Mouse (Mus musculus) intestine, embryonic 16.5 days (tissue): ENCODE measurements around the gene Camk2g. TPM values are rescaled to one million over a fixed set of nuclear protein-coding genes. Genes with fewer than 3 reads are reported as not detected.

Source experiments
- ATAC-seq: fragments of 200-750 bp; cut with Nextera tagmentation; 2 replicates; pipeline ENCODE4 v1.8.0; 2017; ENCODE audit warnings: moderate TSS enrichment, moderate library complexity
- H3K27ac ChIP-seq: fragments of 300-500 bp; sonication (generic); 2 replicates; pipeline ENCODE4 v1.5.1; 2014; ENCODE audit warnings: mild to moderate bottlenecking, low read length
- H3K27me3 ChIP-seq: fragments of 300-500 bp; sonication (generic); replicated peaks from 2 replicates; pipeline ENCODE4 v1.6.1; 2014; ENCODE audit warnings: low read length, control low read depth, mixed read lengths; ENCODE audit not compliant: control insufficient read depth, insufficient read depth
- H3K36me3 ChIP-seq: fragments of 300-500 bp; sonication (generic); 2 replicates; pipeline ENCODE4 v1.6.1; 2014; ENCODE audit warnings: low read length, control low read depth; ENCODE audit not compliant: control insufficient read depth, insufficient read depth
- H3K4me1 ChIP-seq: fragments of 300-500 bp; sonication (generic); 2 replicates; pipeline ENCODE4 v1.6.1; 2014; ENCODE audit warnings: low read length, control low read depth, mixed read lengths; ENCODE audit not compliant: control insufficient read depth, insufficient read depth
- H3K4me2 ChIP-seq: fragments of 300-500 bp; sonication (generic); 2 replicates; pipeline ENCODE4 v1.6.1; 2014; ENCODE audit warnings: low read depth, low read length, control low read depth
- H3K4me3 ChIP-seq: fragments of 300-500 bp; sonication (generic); 2 replicates; pipeline ENCODE4 v1.5.1; 2014; ENCODE audit warnings: mild to moderate bottlenecking, low read length
- H3K9ac ChIP-seq: fragments of 300-500 bp; sonication (generic); 2 replicates; pipeline ENCODE4 v1.6.1; 2014; ENCODE audit warnings: low read depth, low read length
- H3K9me3 ChIP-seq: fragments of 300-500 bp; sonication (generic); 2 replicates; pipeline ENCODE4 v1.6.1; 2016; ENCODE audit warnings: low read length, control low read depth; ENCODE audit not compliant: control insufficient read depth
- WGBS: fragments of 180-500 bp; shearing (Covaris S2); extraction: QIAGEN DNeasy Blood & Tissue Kit; methylation state at CpG from one replicate; pipeline ENCODE4 v1.1.7; 2014; 5-methylcytosine and 5-hydroxymethylcytosine counted together
- polyA plus RNA-seq: library from polyadenylated mRNA; unstranded; fragments of >200 nt; fragmentation: Nextera tagmentation; extraction: Ambion mirVana; gene quantifications from 2 replicates; pipeline ENCODE4 v1.2.1, GENCODE M21; 2015

Camk2g gene
- polyA plus RNA-seq, 1 experiment from 2014 or later: 35.8 TPM

DNA sequence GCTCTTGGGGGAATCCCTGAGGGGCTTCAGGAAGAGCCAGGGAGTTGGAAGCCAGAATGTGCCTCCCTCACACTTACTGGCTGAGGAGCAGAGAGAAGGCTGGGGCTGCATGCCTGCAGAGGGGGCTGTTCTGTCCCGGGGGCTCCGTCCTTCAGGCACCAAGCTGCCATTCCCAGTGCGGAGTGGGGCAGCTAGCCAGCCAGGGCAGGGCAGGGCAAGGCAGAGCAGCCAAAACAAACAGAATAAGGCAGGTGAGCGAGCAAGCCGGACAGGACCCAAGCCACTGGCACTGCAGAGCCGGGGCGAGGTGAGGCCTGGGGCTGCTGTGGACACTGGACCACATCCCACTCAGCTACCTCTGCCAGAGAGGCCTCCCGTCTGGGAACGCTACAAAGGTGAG lies 52.6 kb downstream of the Camk2g start:
- Histone ChIP-seq H3K9ac (no peak overlapping the region), H3K4me2 (no peak overlapping the region), H3K4me3 (no peak overlapping the region), H3K27ac (no peak overlapping the region), H3K36me3 (peaks cover 7% of the 10 kb centered on the region; the same call in 1 of the 2 replicates), H3K9me3 (no peaks in the 10 kb centered on the region), H3K4me1 (peaks cover 6% of the 10 kb centered on the region), H3K27me3 (no peaks in the 10 kb centered on the region)
- ATAC-seq: no peak
- WGBS: 89% methylated on average over 9 of the region's 9 CpGs

DNA sequence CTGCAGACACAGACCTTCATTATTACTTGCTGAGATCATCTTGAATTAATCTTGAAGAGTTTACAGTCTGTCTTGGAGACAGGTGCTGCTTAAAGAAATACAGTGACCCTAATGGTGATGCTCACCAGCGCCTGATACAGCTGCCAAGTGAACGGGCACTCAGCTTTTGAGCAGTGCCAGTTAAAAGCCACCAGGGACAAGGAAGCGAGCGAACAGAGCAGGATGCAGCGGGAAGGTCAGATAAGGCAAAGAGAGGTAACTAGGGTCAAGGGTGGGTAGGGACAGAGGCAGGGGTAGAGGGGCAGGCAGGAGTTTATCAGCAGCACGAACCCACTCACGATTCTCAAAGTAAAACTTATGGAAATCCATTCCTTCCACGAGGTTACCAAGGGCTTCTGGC lies 55.4 kb downstream of the Camk2g start:
- H3K27ac ChIP-seq: no peak overlapping the region
- no peak overlapping the region for H3K4me3 ChIP-seq
- H3K9me3 ChIP-seq: no peaks in the 10 kb centered on the region
- peaks cover 7% of the 10 kb centered on the region; the same call in 1 of the 2 replicates for H3K36me3 ChIP-seq
- H3K4me2 ChIP-seq: no peak overlapping the region
- 87% methylated on average over 8 of the region's 8 CpGs for WGBS
- H3K4me1 ChIP-seq: peaks cover 19% of the 10 kb centered on the region
- H3K27me3 ChIP-seq: no peaks in the 10 kb centered on the region
- H3K9ac ChIP-seq: no peak overlapping the region
- ATAC-seq: no peak

DNA sequence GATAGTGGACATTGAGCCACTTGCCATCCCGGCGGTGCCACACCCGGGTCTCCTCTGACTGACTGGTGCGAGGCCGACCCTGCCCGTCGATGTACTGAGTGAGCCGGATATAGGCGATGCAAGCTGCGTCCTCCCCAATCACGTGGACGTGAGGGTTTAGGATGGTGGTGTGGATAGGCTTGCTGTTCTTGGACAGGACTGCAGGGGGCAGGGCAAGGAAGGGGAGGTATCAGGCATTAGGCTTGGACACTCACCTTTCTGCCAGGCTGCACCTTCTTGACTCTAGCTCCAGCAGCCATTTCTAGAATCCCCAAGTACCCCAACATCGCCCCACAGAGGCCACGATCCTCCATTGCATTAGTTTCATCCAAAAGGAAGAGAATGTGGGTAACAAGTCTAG lies 56.6 kb downstream of the Camk2g start:
- peak; percentile 9; the same call in 1 of the 2 replicates for ATAC-seq
- no peaks in the 10 kb centered on the region for H3K27me3 ChIP-seq
- H3K9ac ChIP-seq: 0 out of 2 replicates have a peak overlapping the region, but pooled peaks have one; percentile 11
- peaks cover 7% of the 10 kb centered on the region; the same call in 1 of the 2 replicates for H3K36me3 ChIP-seq
- H3K4me3 ChIP-seq: no peak overlapping the region
- H3K4me1 ChIP-seq: peaks cover 25% of the 10 kb centered on the region
- H3K4me2 ChIP-seq: no peak overlapping the region
- 34% methylated on average over 14 of the region's 14 CpGs for WGBS
- H3K9me3 ChIP-seq: no peaks in the 10 kb centered on the region
- H3K27ac ChIP-seq: no peak overlapping the region

- no peaks in the 10 kb centered on the region for H3K9me3 ChIP-seq
- H3K4me1 ChIP-seq: peaks cover 30% of the 10 kb centered on the region
- 78% methylated on average over 13 of the region's 13 CpGs for WGBS
- H3K4me3 ChIP-seq: no peak overlapping the region
- no peak overlapping the region for H3K9ac ChIP-seq
- no peaks in the 10 kb centered on the region for H3K27me3 ChIP-seq
- no peak for ATAC-seq
- H3K27ac ChIP-seq: peak overlapping the region; percentile 68; the same call in 1 of the 2 replicates
- no peaks in the 10 kb centered on the region; the same call in 1 of the 2 replicates for H3K36me3 ChIP-seq
- no peak overlapping the region for H3K4me2 ChIP-seq
These were observed 57.9 kb downstream of the Camk2g start for GRCm38 (mm10) chr14:20735892-20736390.

DNA sequence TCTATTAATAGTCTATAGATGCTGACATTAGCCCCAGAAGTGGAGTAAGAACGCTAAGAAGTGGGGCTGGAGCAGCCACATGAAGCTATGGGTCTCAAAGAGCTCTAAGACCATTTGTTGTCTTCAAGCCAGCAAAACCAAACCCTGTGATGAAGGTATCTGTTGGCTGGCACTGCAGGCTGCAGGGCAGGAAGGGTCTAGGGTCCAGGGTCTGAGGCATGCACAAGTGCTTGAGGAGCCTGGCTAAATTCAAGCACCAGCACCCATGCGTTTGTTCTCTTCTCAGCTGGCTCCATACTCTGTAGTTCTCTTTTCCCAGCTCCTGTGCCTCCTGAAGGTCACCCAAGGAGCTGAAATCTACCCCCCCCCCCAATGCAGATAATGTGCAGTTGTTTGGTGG lies 58.8 kb downstream of the Camk2g start:
- 64% methylated on average over 2 of the region's 2 CpGs for WGBS
- Histone ChIP-seq H3K27ac (peak overlapping the region; percentile 68), H3K4me2 (no peak overlapping the region), H3K36me3 (peaks cover under 1% of the 10 kb centered on the region), H3K4me3 (no peak overlapping the region), H3K9ac (no peak overlapping the region), H3K27me3 (no peaks in the 10 kb centered on the region), H3K4me1 (peaks cover 30% of the 10 kb centered on the region), H3K9me3 (no peaks in the 10 kb centered on the region)
- ATAC-seq: no peak

DNA sequence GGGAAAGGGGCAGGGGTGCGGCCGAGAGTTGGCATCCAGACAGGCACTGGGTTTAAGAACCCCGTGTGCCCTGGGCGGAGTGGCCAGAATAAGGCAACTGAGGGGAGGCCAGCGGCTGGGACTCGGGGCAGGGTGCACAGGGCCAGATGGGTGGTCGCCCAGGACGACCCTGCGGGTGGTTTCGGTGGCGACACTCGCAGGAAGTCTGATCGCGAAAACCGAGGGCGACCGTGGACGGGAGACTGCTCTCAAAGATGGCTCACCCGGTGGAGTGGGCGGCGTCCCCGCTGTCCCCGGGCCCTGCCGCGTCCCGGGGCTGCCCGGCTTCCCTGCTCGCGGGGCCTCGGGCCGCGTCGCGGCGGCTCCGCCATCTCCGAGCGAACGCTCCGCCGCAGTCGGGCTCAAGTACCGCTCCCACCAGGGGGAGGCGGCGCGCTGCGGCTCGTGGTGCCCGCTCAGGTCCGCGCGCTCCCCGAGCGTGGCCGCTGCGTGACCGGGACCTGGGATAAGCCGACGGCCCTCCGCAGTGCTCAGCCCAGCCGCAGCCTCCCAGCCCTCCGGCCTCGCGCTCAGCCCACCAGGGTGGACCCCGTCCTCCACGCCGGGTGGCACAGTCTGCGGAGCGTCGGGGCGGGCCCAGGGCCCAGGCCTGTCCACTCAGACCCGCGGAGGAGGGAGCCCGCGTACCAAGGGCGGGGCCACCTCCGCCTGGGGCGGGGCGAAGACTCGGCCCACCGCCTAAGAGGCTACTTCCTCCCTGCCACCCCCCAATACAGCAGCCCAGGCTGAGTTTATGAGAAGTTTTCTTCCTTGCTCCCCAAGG lies 59.7 kb downstream of the Camk2g start, which contains the start of gene Ndst2:
Ndst2 (minus strand) TSS at position 611 of the 823 bp plus-strand sequence.
- Histone ChIP-seq H3K4me3 (peak within 1 kb of the TSS; percentile 85), H3K9ac (peak within 1 kb of the TSS; percentile 95), H3K27ac (peak within 1 kb of the TSS; percentile 94), H3K27me3 (no peaks in the 10 kb centered on the region), H3K4me2 (peak within 1 kb of the TSS; percentile 92), H3K9me3 (no peaks in the 10 kb centered on the region), H3K36me3 (peaks cover 9% of the 10 kb centered on the region), H3K4me1 (peaks cover 30% of the 10 kb centered on the region)
- under 1% methylated on average over 81 of the region's 81 CpGs for WGBS
- ATAC-seq: peak; percentile 98

DNA sequence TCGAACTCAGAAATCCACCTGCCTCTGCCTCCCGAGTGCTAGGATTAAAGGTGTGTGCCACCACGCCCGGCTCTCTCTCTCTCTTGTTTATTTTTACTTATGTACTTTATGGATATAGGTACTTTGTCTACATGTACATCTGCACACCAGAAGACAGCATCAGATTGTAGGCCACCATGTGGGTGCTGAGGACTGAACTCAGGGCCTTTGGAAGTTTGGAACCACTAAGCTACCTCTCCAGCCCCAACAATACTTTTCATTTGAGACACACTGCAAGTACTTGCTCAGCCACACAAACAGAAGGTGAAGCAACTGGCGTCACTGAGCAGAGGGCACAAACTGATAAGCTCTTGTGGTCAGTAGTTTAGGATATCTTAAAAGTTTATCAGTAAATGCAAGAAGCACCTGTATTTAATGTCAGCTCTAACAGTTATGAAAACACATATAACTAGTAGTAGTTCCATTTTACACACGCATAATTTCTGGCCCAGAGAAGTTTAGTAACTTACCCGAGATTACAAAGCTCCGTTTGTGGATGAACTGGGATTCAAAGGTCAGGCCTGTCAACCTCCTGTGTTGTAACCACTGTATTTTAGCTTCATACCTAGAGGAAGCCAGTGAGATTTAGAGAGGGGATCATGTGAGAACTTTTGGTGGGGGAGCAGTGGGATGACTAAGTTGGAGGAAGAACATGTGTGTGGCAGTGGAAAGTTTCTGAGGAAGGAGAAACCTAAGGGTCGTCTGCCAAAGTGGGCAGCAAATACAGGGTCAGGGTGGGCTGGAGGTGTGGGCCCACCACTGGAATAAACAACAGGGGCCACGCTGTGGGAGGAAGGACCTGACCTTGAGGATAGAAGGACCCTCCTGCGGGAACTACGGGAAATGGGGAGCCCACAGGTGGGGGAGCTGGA lies 60.6 kb downstream of the Camk2g start:
- Histone ChIP-seq H3K9ac (peak overlapping the region; percentile 95), H3K9me3 (no peaks in the 10 kb centered on the region), H3K27ac (peak overlapping the region; percentile 94), H3K27me3 (no peaks in the 10 kb centered on the region), H3K4me1 (peaks cover 30% of the 10 kb centered on the region), H3K4me2 (peak overlapping the region; percentile 92), H3K4me3 (peak overlapping the region; percentile 85), H3K36me3 (peaks cover 10% of the 10 kb centered on the region)
- no peak for ATAC-seq
- WGBS: 40% methylated on average over 12 of the region's 12 CpGs

DNA sequence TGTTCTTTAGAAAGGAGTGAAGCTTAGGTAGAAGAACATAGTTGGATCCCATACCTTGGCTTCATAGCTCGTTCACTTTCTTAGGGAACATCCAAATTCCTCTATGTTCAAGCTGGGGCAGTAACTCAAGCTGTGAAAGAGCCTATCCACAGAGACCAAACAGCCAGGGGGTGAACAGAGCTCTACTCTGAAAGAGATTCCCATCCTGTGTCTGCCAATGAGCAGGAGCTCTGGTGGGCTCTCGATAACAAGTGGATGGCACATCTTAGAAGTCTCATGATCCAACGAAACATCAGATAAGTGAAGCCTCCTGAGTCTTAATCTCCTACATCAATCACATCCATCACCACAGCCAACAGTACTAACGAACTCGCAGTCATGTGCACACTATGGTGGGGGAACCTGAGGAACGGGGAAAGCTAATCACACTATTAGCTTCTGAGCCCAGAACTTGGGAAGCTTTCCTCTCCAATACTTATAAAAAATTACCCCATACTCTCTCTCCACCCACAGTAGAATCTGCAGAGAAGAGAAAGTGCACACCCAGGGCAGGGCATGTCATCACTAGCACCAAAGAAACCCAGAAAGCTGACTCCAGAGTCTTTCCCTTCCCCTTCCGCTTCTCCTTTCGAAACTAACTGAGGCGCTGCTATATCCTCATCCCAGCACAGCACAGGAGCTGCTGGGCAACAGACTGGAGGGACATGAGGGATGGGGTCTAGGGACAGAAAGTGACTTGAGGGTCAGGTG lies 62.9 kb downstream of the Camk2g start:
- 84% methylated on average over 9 of the region's 9 CpGs for WGBS
- H3K27ac ChIP-seq: no peak overlapping the region
- H3K36me3 ChIP-seq: peaks cover 23% of the 10 kb centered on the region
- no peak overlapping the region for H3K4me3 ChIP-seq
- ATAC-seq: no peak
- peaks cover 21% of the 10 kb centered on the region for H3K4me1 ChIP-seq
- no peak overlapping the region for H3K9ac ChIP-seq
- H3K9me3 ChIP-seq: no peaks in the 10 kb centered on the region
- H3K27me3 ChIP-seq: no peaks in the 10 kb centered on the region
- no peak overlapping the region for H3K4me2 ChIP-seq
